Mouse (Mus musculus) cerebellum, adult 9-10 months (tissue): Measurements from ENCODE around the gene Pdcd6ip.

Experiments used
- DNase-seq: peaks from one replicate; pipeline ENCODE4 v3.0.0; 2022

Pdcd6ip gene

DNA sequence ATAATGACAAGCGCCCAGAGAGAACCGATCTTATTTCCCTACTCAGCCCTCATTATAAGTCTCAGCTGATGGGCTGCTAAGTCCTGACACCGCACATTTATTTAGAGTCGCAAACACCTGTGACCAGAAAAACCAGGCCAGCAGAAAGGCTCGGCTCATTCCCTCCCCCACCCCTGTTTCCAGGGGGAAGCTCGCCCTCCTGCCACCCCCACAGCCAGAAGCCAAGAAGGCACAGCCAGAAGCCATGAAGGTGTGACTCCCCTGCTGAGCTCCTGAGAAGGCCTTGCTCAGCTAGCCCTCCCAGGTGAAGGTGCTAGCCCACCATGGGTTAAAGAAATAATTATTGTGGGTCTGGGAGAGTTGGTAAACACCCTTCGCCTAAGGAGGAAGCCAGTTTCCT lies 97.3 kb downstream of the Pdcd6ip start:
- DNase-seq: no peak

DNA sequence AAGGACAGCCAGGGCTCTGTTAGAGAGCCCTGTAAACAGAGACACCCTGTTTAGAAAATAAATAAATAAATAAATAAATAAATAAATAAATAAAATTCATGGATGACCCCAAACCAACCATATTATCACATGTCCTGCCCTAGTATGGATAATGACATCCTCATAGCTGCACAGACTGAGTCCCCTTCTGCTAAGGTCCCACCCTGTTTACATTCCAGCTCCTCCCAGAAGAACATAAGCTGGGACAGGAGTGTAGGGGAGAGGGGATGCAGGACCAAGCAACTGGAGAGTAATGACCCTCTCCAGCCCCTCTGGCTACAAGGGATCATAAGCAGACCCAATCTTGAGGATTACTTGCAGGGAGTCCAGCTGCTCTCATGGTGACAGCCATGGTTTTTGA lies 105.9 kb downstream of the Pdcd6ip start:
- DNase-seq: no peak
